Mouse (Mus musculus): ENCODE data around the gene Iqcn. TPM values are rescaled to one million over a fixed set of nuclear protein-coding genes. Genes with fewer than 3 reads are reported as not detected.

The Iqcn gene
- polyA plus RNA-seq, 1 experiment from 2014 or later, result not detected

DNA sequence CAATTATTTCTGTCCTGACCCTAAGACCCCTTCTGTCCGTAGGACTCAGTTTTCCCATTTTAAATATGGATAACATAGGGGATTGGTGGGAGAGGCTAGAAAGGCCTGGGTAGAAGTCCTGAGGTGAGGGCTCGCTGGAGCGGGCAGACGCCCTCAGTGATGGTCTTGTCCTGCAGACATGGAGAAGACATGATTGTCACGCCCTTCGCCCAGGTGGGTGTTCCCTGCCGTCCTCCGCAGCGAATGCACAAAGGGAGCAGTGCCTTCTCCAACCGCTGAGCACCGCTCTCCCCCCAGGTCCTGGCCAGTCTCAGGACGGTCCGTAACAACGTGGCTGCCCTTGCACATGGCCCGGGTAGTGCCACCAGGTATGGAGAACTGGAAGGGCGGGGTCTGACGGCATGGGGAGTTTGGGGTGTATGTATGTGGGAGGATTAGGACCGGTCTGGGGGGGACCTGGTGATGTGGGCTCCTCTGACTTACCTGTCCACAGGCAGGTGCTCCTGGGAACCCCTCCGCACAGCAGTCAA lies 42.5 kb downstream of the Iqcn start:
- no peaks in the 10 kb centered on the region for H3K36me3 ChIP-seq

GRCm38 (mm10) chr8:70746676-70747075 lies 43.4 kb downstream of the Iqcn start:
- Histone ChIP-seq H3K27me3 (peaks cover 81% of the 10 kb centered on the region), H3K9me3 (no peaks in the 10 kb centered on the region), H3K4me1 (peaks cover 16% of the 10 kb centered on the region), H3K4me2 (replicated peaks) (no peak overlapping the region), H3K9ac (no peak overlapping the region), H3K27ac (no peak overlapping the region), H3K36me3 (no peaks in the 10 kb centered on the region), H3K4me3 (no peak overlapping the region)
- ATAC-seq (ENCODE audit: low FRiP score, low read depth), result no peak
- WGBS, result 65% methylated on average over 9 of the region's 9 CpGs

More for the DNA sequence above, 42.5 kb downstream of the Iqcn start:
- Histone ChIP-seq H3K27ac (no peak overlapping the region), H3K4me3 (no peak overlapping the region), H3K27me3 (peaks cover 89% of the 10 kb centered on the region), H3K9me3 (no peaks in the 10 kb centered on the region), H3K4me1 (peaks cover 16% of the 10 kb centered on the region), H3K4me2 (replicated peaks) (no peak overlapping the region), H3K9ac (no peak overlapping the region)
- 64% methylated on average over 19 of the region's 19 CpGs for WGBS
- no peak for ATAC-seq (ENCODE audit: low FRiP score, low read depth)

- Histone ChIP-seq H3K4me3 (no peak overlapping the region), H3K36me3 (no peaks in the 10 kb centered on the region), H3K9ac (no peak overlapping the region), H3K9me3 (no peaks in the 10 kb centered on the region), H3K27ac (no peak overlapping the region), H3K4me2 (replicated peaks) (no peak overlapping the region), H3K4me1 (peaks cover 20% of the 10 kb centered on the region), H3K27me3 (peaks cover 74% of the 10 kb centered on the region)
- ATAC-seq (ENCODE audit: low FRiP score, low read depth), result no peak
- WGBS, result 81% methylated on average over 18 of the region's 18 CpGs
Measured at GRCm38 (mm10) chr8:70747211-70747890, 44.1 kb downstream of the Iqcn start.

DNA sequence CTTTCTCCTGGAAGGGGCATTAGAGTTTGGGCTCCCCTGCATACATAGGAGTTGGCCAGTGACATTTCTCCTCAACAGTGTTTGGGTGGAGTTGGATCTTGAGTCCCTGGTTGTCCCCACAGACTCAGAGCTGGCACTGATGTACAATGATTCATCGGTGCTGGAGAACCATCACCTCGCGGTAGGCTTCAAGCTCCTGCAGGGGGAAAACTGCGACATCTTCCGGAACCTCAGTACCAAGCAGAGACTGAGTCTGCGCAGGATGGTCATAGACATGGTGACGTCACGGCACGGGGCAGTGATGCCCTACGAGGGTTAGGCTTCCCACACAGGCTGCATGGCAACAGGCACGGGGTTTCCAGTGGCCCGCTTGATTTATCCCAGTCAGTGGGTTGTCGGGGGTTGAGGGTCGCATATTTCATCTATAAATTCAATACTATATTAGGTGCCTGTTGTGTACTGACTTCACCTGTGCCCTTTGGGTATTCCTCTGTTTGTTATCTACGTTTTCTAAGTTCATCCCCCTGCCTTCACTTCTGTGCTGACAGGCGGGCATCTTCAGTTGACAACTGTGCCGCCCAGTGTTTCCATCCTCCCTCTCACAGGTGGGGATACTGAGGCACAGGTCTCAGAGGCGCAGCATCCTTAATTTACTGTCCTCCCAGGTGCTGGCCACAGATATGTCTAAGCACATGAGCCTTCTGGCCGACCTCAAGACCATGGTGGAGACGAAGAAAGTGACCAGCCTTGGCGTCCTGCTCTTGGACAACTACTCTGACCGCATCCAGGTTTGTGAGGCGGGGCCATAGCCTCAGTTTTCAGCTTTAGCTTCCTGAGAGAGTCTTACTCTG lies 45.2 kb downstream of the Iqcn start:
- Histone ChIP-seq H3K4me2 (replicated peaks) (no peak overlapping the region), H3K4me3 (no peak overlapping the region), H3K27ac (no peak overlapping the region), H3K27me3 (peaks cover 63% of the 10 kb centered on the region), H3K9ac (no peak overlapping the region), H3K4me1 (peaks cover 24% of the 10 kb centered on the region), H3K36me3 (no peaks in the 10 kb centered on the region), H3K9me3 (no peaks in the 10 kb centered on the region)
- 86% methylated on average over 23 of the region's 23 CpGs for WGBS
- ATAC-seq (ENCODE audit: low FRiP score, low read depth), result no peak

GRCm38 (mm10) chr8:70749097-70749674 lies 45.9 kb downstream of the Iqcn start:
- Histone ChIP-seq H3K36me3 (no peaks in the 10 kb centered on the region), H3K27me3 (peaks cover 56% of the 10 kb centered on the region), H3K27ac (no peak overlapping the region), H3K4me3 (no peak overlapping the region), H3K9ac (no peak overlapping the region), H3K9me3 (no peaks in the 10 kb centered on the region), H3K4me1 (peaks cover 20% of the 10 kb centered on the region), H3K4me2 (replicated peaks) (no peak overlapping the region)
- no peak for ATAC-seq (ENCODE audit: low FRiP score, low read depth)
- 77% methylated on average over 19 of the region's 19 CpGs for WGBS

- Histone ChIP-seq H3K4me2 (replicated peaks) (no peak overlapping the region), H3K9ac (no peak overlapping the region), H3K36me3 (no peaks in the 10 kb centered on the region), H3K4me3 (no peak overlapping the region), H3K27ac (no peak overlapping the region), H3K4me1 (peaks cover 22% of the 10 kb centered on the region), H3K9me3 (no peaks in the 10 kb centered on the region), H3K27me3 (peaks cover 45% of the 10 kb centered on the region)
- ATAC-seq (ENCODE audit: low FRiP score, low read depth), result no peak
- WGBS, result 76% methylated on average over 13 of the region's 13 CpGs
Measured at GRCm38 (mm10) chr8:70750128-70750680, 46.9 kb downstream of the Iqcn start.

GRCm38 (mm10) chr8:70752000-70752764 lies 48.9 kb downstream of the Iqcn start:
- Histone ChIP-seq H3K9ac (no peak overlapping the region), H3K4me2 (replicated peaks) (no peak overlapping the region), H3K27ac (0 out of 2 replicates have a peak overlapping the region, but pooled peaks have one; percentile 82), H3K4me3 (no peak overlapping the region), H3K9me3 (no peaks in the 10 kb centered on the region), H3K4me1 (peaks cover 31% of the 10 kb centered on the region), H3K36me3 (peaks cover 14% of the 10 kb centered on the region), H3K27me3 (peaks cover 26% of the 10 kb centered on the region)
- WGBS, result 18% methylated on average over 11 of the region's 11 CpGs
- no peak for ATAC-seq (ENCODE audit: low FRiP score, low read depth)

- no peak for ATAC-seq (ENCODE audit: low FRiP score, low read depth)
- H3K27ac ChIP-seq, result peak overlapping the region; percentile 82
- peaks cover 24% of the 10 kb centered on the region for H3K36me3 ChIP-seq
- peaks cover 16% of the 10 kb centered on the region for H3K27me3 ChIP-seq
- peak overlapping the region; percentile 49 for H3K4me2 ChIP-seq (replicated peaks)
- H3K9ac ChIP-seq, result peak overlapping the region; percentile 32
- H3K4me1 ChIP-seq, result peaks cover 31% of the 10 kb centered on the region
- H3K4me3 ChIP-seq, result peak overlapping the region; percentile 7
- 19% methylated on average over 21 of the region's 21 CpGs for WGBS
- H3K9me3 ChIP-seq, result no peaks in the 10 kb centered on the region
Measured at GRCm38 (mm10) chr8:70753151-70753550, 49.9 kb downstream of the Iqcn start.

DNA sequence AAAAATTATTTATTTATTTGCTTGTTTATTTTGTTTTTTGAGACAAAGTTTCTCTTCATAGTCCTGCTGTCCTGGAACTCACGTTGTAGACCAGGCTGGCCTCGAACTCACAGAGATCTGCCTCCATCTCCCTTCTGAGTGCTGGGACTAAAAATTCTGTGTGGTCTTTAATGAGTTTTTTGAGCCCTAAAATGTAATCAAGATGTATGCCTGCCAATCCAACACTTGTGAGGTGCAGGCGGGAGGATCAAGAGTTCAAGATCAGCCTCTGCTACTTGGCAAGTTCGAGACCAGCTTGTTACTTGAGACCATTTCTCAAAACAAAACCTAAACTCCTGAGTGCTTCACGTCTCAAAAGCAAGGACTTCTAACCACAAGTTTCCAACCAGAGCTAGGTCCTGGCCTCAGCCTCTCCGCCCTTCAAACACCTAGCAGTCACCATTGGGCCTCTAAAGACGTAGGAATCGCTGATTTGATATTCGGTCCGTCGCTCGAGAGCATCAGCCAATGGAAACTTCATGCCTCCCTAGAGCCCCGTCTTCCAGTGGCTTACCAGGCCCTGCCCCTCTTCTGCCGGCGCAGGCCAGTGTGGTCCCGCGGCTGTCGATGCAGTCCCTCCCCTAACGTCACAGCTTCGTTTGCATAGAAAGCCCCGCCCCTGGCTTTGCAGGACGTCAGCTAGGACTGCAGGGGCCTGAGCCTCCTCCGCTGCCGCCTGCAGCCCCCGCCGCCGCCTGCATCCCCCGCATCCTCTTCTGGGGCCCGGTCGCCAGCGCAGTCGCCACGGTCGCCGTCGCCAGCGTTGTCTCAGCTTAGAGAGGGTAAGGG lies 51.0 kb downstream of the Iqcn start, which contains the start of gene Rab3a:
TSS of gene Rab3a (plus strand) at position 637 of the 828 bp plus-strand sequence.
- H3K36me3 ChIP-seq, result peaks cover 29% of the 10 kb centered on the region
- H3K4me3 ChIP-seq, result peak within 1 kb of the TSS; percentile 76
- peak within 1 kb of the TSS; percentile 96 for H3K4me2 ChIP-seq (replicated peaks)
- peaks cover 6% of the 10 kb centered on the region for H3K27me3 ChIP-seq
- WGBS, result 8% methylated on average over 37 of the region's 37 CpGs
- ATAC-seq (ENCODE audit: low FRiP score, low read depth), result peak; percentile 98
- peaks cover 35% of the 10 kb centered on the region for H3K4me1 ChIP-seq
- peak within 1 kb of the TSS; percentile 86 for H3K9ac ChIP-seq
- peak within 1 kb of the TSS; percentile 82 for H3K27ac ChIP-seq
- H3K9me3 ChIP-seq, result no peaks in the 10 kb centered on the region

GRCm38 (mm10) chr8:70754871-70755660 lies 51.8 kb downstream of the Iqcn start:
- Histone ChIP-seq H3K4me1 (peaks cover 44% of the 10 kb centered on the region), H3K9me3 (no peaks in the 10 kb centered on the region), H3K4me2 (replicated peaks) (peak overlapping the region; percentile 96), H3K9ac (peak overlapping the region; percentile 86), H3K27me3 (no peaks in the 10 kb centered on the region; the same call in 1 of the 2 replicates), H3K4me3 (peak overlapping the region; percentile 76), H3K27ac (peak overlapping the region; percentile 77), H3K36me3 (peaks cover 29% of the 10 kb centered on the region)
- peak; percentile 39 for ATAC-seq (ENCODE audit: low FRiP score, low read depth)
- 15% methylated on average over 50 of the region's 50 CpGs for WGBS
